Mouse (Mus musculus) adrenal gland, postnatal 4 days (tissue): Measurements from ENCODE around the gene Edil3. TPM values are rescaled to one million over a fixed set of nuclear protein-coding genes. Genes with fewer than 3 reads are reported as not detected.
"Not testable (repeated sequence)": the region's sequence is repeated elsewhere in the genome, so short reads cannot be mapped to it uniquely, and the experiment has no call there.

Experiments
- DNase-seq, 2 experiments: peaks; one replicate each; pipeline ENCODE4 v3.0.0; 2021 to 2022; ENCODE audit warnings: low spot score in 2 of 2, mixed read lengths in 2 of 2
- total RNA-seq, 2 experiments: library from RNA; stranded (reverse); gene quantifications; 2 replicates each; pipeline ENCODE4 v1.2.3; 2021

Edil3 gene
- total RNA-seq, 2 experiments from 2014 or later = 3.9 to 4.2 TPM

- DNase-seq = no peak
These were observed 117.3 kb downstream of the Edil3 start for GRCm38 (mm10) chr13:88938564-88938963.

GRCm38 (mm10) chr13:88972355-88972754 lies 151.1 kb downstream of the Edil3 start:
- DNase-seq = no peak

- no peak for DNase-seq
These were observed 186.6 kb downstream of the Edil3 start for GRCm38 (mm10) chr13:89007696-89008427.

DNA sequence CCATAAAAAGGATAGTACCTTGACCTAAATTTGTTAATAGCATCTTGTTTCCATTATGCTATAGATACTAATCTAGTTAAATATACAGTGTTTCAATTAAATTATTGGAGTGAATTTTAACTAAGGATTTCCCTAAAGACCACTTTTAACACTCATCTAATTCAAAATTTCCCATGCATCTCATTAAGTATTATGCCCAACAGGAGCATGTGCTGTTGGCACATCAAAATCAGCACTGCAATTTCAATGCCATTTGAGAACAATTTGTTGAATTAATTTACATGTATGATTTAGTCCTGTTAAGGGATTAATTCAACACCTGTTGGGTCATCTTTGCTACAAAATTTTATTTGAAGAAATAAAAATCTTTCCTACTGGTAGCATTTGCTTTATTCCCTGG lies 191.2 kb downstream of the Edil3 start:
- DNase-seq = no peak

- no peak for DNase-seq
These were observed 208.7 kb downstream of the Edil3 start for GRCm38 (mm10) chr13:89029817-89030539.

GRCm38 (mm10) chr13:89035711-89036110 lies 214.4 kb downstream of the Edil3 start:
- DNase-seq = no peak

DNA sequence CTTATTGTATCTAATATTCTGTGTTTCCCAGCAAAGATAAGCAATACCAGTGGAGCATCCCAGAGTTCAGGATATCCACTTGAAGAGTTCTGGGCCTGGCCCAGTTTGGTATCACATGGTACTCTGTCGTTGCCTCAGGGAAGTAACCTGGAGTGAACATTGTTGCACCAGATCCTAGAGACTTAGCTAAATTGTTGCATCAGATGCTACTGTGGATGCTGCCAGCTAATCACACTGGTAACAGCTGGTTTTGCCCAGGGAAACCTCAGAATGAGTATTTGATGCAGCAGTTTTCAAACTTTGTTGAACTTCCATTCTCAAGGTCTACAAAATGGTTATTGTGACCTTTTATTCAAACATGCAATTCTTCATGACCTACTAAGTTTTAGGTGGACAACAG lies 220.2 kb downstream of the Edil3 start:
- DNase-seq = no peak

DNA sequence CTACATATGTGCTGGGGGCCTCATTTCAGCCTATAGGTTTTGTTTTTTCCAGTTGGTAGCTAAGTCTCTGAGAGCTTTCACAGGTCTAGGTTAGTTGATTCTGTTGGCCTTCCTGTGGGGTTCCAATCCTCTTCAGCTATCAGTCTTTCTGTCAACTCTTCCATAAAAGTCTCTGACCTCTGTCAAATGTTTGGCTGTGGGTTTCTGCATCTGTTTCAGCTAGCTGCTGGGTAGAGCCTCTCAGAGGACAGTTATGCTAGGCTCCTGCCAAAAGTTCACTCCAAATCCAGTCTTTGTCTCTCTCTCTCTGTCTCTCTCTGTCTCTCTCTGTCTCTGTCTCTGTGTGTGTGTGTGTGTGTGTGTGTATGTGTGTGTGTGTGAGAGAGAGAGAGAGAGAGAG lies 248.9 kb downstream of the Edil3 start:
- not testable (repeated sequence) for DNase-seq

GRCm38 (mm10) chr13:89076212-89076611 lies 254.9 kb downstream of the Edil3 start:
- no peak for DNase-seq

GRCm38 (mm10) chr13:89105889-89106288 lies 284.6 kb downstream of the Edil3 start:
- no peak for DNase-seq

DNA sequence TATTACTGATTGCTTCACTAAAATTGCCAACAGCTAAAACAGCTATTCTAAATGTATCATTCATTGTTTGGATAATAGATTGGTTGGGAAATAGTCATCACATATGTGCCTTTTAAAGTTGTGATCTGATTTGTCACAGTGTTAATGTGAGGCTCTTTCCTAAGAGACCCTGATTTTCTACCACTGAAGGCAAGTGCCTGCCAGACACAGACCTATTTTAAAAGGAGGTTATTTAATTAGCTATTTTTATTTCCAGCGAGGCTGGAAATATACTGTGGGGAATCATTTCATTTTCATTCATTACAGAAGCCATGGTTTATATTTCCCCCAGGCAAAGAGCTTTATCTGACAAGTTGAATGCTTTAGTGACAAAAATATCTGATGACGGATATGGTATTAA lies 296.3 kb downstream of the Edil3 start:
- no peak for DNase-seq

DNA sequence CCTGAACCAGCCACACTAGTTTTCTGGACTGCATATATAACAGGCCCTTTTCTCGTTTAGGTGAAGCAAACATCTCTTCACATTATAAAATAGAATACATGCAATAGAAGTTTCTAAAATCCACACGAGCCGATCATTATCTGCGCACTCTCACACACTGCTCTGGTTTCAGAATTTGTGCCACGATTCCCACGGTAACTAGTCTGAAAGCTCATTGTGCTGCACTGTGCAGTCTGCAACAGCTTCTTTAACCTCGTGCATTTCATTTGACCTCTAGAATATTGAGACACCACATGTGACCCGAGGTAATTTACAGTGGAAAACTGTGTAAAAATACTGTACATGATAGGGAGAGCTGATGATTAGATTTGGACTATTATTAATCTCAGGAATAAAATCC lies 298.5 kb downstream of the Edil3 start:
- no peak for DNase-seq

DNA sequence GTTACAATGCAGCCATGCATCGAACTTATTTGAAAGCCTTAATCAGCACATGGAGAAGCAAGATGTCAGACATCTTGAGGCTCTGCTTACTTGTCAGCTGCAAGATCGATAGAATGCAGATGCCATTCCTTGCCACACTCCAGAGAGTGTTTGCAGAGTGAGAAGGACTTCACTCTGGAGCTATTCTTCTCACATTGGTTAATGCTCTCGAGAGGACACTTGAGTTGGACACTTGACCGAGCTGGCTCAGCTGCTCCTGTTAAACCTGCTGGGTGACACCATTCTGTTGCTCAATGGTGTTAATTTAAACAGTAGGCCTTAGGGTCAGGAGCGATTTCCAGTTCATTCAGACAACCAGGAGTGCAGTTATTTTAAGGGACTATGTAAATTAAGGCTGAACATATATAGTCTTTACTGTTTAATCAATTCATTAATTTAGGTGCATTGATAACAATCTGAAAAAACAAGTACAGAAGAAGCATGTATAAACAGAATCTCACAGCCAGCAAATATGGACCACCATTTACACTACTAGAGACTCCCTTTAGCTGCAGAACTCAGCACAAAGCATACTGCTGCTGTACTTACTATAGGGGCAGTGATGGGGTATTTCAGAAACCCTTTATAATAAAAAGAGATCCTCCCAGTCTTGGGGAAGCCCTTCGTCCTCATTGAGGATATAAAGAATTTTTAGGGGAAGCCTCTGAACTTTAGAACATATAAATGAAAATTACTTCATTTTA lies 301.4 kb downstream of the Edil3 start:
- DNase-seq = no peak

DNA sequence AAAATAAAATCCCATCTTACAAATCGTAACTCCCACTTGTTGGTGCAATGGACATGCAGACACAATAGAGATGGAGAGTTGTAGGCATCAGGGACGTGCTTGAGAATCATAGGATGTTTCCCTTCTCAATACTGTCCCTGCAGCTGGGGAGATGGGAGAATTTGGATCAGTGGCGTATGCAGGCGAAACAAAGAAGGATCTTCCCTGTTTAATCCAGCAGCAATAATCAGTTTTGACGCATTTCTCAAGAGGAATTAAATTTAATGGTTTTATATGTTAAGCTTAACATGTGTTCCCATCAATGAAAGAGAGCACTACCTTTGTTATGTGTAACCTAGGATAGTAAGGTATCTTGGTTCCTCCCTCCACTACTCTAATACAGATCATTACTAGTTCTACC lies 302.1 kb downstream of the Edil3 start:
- DNase-seq = no peak

DNA sequence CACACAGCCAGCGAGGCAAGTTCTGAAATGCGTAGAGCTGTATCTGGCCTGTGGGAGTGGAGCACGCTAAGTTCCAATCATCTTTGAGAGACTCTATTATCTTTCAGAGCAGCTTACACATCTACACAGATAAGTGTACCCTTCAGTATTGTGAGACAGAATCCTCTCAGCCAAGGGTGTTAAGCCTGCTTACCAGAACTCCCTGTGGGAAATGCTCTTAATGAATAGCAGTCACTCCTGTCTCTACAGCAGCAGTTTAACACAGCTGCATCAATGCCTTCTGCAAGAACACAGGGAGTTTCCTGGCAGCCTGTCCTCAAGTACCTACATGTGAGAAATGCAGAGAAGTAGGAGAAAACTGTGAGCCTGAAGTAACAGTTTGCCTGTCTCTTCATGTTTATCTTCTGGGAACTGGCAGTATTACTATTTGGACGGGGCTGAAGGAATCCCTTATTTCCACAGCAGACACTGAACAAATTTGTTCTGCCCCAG lies 324.8 kb downstream of the Edil3 start:
- no peak for DNase-seq

GRCm38 (mm10) chr13:89151878-89152277 lies 330.6 kb downstream of the Edil3 start:
- no peak for DNase-seq

GRCm38 (mm10) chr13:89167960-89168359 lies 346.7 kb downstream of the Edil3 start:
- no peak for DNase-seq

DNA sequence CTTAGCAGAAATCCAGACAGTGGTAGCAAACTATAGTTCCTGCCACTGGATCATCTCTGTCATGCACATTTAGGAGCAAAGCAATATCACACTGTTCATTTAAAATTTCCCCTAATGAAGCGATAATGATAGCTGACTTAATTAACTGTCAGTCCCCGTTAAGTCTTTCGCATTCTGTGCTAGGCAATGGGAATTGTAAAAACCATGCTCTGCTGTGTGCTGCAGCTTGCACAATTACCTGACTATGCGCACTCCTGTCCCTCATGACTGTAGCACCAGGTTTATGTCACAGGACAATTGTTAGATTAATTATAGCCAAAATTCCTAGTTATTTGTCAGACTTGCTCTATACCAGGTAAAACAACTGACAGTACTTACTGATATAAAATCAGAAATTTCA lies 348.8 kb downstream of the Edil3 start:
- no peak for DNase-seq

DNA sequence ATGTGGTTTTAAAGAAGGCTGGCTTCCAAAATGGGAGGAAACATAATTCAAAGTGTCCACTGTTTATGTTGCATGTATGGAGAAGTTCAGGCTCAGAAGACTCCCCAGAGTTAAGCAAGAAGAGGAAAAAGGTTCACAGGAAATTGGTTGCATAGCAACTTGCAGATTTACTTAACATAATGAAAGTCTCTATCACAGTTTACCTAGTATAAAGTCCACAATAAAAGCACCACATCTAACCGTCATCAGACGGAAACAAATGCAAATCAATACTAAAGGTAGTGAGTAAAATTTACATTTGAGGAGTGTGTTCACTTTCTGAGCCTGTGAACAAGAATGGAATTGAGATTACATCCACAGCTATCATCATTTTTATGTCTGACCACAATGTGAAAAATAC lies 353.9 kb downstream of the Edil3 start:
- DNase-seq = no peak

DNA sequence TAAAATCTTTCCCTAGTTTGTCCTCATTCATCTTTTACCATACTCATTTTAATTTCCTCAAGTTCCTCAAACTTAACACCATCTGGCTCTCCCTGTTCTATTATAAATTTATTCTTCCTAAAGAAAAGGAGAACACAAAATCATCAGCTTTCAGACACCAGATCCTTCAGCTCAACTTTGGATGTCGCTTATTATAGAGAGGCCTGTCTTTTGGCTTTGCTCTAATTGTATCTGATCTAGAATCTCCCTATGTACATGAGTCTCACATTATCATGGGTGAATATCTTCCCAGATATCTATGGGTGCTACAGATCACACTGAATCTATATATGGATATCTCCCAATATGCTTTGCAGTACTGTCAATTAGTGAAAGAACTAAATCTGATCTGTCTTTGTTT lies 367.8 kb downstream of the Edil3 start:
- no peak for DNase-seq

- DNase-seq = no peak
These were observed 375.7 kb downstream of the Edil3 start for GRCm38 (mm10) chr13:89197019-89197418.

DNA sequence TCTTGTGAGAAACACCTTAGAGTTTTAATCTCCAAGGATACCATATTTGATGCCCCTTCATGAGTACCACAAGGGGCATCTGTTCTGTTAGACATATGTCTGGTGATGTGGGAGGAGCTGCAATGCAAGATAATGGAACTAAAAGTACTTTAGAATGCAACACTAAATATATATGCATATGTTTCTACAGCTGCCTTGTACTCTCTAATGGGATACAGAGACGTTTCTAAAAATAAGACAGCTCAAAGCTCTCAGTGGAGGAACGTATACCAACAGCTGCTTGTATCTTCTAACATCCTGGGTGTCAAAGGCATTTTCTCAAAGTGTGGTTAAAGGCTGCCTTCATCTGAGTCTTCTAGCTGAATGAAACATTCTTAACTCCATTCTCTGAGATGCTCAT lies 378.0 kb downstream of the Edil3 start:
- no peak for DNase-seq
